Mouse (Mus musculus): ENCODE measurements around the gene Zbtb1. TPM values are rescaled to one million over a fixed set of nuclear protein-coding genes. Genes with fewer than 3 reads are reported as not detected.
A peak's percentile ranks its signal among the peaks of the same experiment; 100 is the strongest.

The Zbtb1 gene
- total RNA-seq (2018; cell fraction: chromatin; rRNA removed) = 10 to 100 TPM in 16 of 26 experiments, 1 to 10 TPM in 10; 1.9 to 29.5 (median 15.6) TPM
- 1 to 10 TPM; 1.0 to 7.8 (median 6.3) TPM for total RNA-seq (2018; cell fraction: cytosol; rRNA removed)
- total RNA-seq (2018; cell fraction: nucleus; rRNA removed) = 10 to 100 TPM in 13 of 26 experiments, 1 to 10 TPM in 13; 2.4 to 31.1 (median 9.7) TPM
- polyA plus RNA-seq (2018) = 5.0 to 6.5 TPM (median 5.2 TPM) in 3 replicates

GRCm38 (mm10) chr12:76369978-76370830 is at the start of gene Zbtb1:
TSS of gene Zbtb1 (plus strand) at chr12:76370266.
- H3K36me3 ChIP-seq (ENCODE audit: inconsistent target) = no peaks in the 10 kb centered on the region
- H3K27ac ChIP-seq = peak within 1 kb of the TSS; percentile 75
- H3K4me3 ChIP-seq (ENCODE audit: inconsistent target) = peak within 1 kb of the TSS; percentile 73
- under 1% methylated on average over 93 of the region's 99 CpGs for WGBS (ENCODE audit: missing documents)
- H3K79me2 ChIP-seq (ENCODE audit: inconsistent target) = peaks cover 76% of the 10 kb centered on the region

DNA sequence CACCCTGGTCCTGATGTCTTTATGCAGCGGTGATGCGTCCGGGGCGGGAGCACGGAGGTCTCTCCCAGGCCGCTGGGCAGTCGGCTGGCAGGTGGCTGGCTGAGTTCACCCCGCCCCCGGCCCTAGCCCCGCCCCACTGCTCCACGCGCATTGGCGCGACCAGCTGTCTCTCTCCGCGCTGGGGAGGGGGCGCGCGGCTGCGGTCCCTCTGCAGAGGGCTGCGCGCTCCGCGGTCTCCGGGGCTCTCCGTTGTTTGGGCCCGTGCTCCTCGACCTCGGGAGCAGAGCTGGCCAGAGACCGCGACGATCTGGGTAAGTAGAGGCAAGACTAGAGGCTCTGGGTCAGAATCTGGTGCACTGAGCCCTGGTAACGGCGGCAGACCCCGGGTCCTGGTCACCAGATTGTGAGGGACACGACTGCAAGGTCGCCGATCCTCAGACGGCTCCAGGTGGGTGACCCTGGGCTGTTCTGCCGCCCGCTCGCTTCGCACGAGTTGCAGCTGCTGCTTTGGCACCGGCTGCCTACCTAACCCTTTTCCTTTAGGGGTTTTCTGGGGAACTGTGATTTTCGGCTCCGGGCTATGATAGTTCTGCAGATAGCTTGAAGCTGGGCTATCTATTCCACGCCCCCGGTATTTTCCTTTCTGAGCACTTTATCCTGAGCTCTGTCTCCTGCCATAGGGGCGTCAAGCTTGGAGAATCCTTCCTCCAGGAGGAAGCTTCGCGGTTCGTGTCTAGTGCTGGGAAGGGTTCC is 45.2 kb upstream of the Zbtb1 start, which contains the start of gene Akap5:
Akap5 (plus strand) TSS at position 213 of the 753 bp plus-strand sequence.
- 15% methylated on average over 50 of the region's 53 CpGs for WGBS (ENCODE audit: missing documents)
- Histone ChIP-seq H3K4me3 (ENCODE audit: inconsistent target) (no peak within 1 kb of the TSS), H3K27ac (no peak within 1 kb of the TSS), H3K36me3 (ENCODE audit: inconsistent target) (no peaks in the 10 kb centered on the region), H3K79me2 (ENCODE audit: inconsistent target) (no peaks in the 10 kb centered on the region)

- H3K4me3 ChIP-seq (ENCODE audit: inconsistent target) = no peak overlapping the region
- 96% methylated on average over 23 of the region's 23 CpGs for WGBS (ENCODE audit: missing documents)
- no peaks in the 10 kb centered on the region for H3K36me3 ChIP-seq (ENCODE audit: inconsistent target)
- H3K79me2 ChIP-seq (ENCODE audit: inconsistent target) = no peaks in the 10 kb centered on the region
- H3K27ac ChIP-seq = no peak overlapping the region
Observed at GRCm38 (mm10) chr12:76326437-76327220, 43.4 kb upstream of the Zbtb1 start.

DNA sequence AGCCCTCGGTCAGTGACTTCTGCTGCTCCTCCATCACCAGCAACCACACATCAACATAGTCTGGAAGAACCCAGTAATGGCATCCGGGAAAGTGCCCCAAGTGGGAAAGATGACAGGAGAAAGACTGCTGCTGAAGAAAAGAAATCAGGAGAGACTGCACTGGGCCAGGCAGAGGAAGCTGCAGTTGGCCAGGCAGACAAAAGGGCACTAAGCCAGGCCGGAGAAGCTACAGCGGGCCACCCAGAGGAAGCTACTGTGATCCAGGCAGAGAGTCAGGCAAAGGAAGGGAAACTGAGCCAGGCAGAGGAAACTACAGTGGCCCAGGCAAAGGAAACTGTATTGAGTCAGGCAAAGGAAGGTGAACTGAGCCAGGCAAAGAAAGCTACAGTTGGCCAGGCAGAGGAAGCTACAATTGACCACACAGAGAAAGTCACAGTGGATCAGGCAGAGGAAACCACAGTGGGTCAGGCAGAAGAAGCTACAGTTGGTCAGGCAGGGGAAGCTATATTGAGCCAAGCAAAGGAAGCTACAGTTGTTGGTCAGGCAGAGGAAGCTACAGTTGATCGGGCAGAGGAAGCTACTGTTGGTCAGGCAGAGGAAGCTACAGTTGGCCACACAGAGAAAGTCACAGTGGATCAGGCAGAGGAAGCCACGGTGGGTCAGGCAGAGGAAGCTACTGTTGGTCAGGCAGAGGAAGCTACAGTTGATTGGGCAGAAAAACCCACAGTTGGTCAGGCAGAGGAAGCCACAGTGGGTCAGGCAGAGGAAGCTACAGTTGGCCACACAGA is 41.3 kb upstream of the Zbtb1 start:
- no peaks in the 10 kb centered on the region for H3K79me2 ChIP-seq (ENCODE audit: inconsistent target)
- WGBS (ENCODE audit: missing documents) = 66% methylated on average over 6 of the region's 6 CpGs
- no peak overlapping the region for H3K4me3 ChIP-seq (ENCODE audit: inconsistent target)
- peak overlapping the region; percentile 21 for H3K27ac ChIP-seq
- no peaks in the 10 kb centered on the region for H3K36me3 ChIP-seq (ENCODE audit: inconsistent target)

GRCm38 (mm10) chr12:76333688-76334087 is 36.4 kb upstream of the Zbtb1 start:
- WGBS (ENCODE audit: missing documents) = 48% methylated on average over 5 of the region's 5 CpGs
- Histone ChIP-seq H3K36me3 (ENCODE audit: inconsistent target) (no peaks in the 10 kb centered on the region), H3K27ac (no peak overlapping the region), H3K79me2 (ENCODE audit: inconsistent target) (no peaks in the 10 kb centered on the region), H3K4me3 (ENCODE audit: inconsistent target) (no peak overlapping the region)

- no peaks in the 10 kb centered on the region for H3K79me2 ChIP-seq (ENCODE audit: inconsistent target)
- no peaks in the 10 kb centered on the region for H3K36me3 ChIP-seq (ENCODE audit: inconsistent target)
- 92% methylated on average over 5 of the region's 5 CpGs for WGBS (ENCODE audit: missing documents)
- no peak overlapping the region for H3K4me3 ChIP-seq (ENCODE audit: inconsistent target)
- no peak overlapping the region for H3K27ac ChIP-seq
Observed at GRCm38 (mm10) chr12:76335641-76336040, 34.4 kb upstream of the Zbtb1 start.

- H3K4me3 ChIP-seq (ENCODE audit: inconsistent target) = no peak overlapping the region
- WGBS (ENCODE audit: missing documents) = 89% methylated on average over 17 of the region's 17 CpGs
- H3K36me3 ChIP-seq (ENCODE audit: inconsistent target) = no peaks in the 10 kb centered on the region
- no peak overlapping the region for H3K27ac ChIP-seq
- no peaks in the 10 kb centered on the region for H3K79me2 ChIP-seq (ENCODE audit: inconsistent target)
Observed at GRCm38 (mm10) chr12:76336111-76336965, 33.7 kb upstream of the Zbtb1 start.

- no peaks in the 10 kb centered on the region for H3K79me2 ChIP-seq (ENCODE audit: inconsistent target)
- H3K36me3 ChIP-seq (ENCODE audit: inconsistent target) = no peaks in the 10 kb centered on the region
- WGBS (ENCODE audit: missing documents) = 3% methylated on average over 4 of the region's 4 CpGs
- no peak overlapping the region for H3K27ac ChIP-seq
- no peak overlapping the region for H3K4me3 ChIP-seq (ENCODE audit: inconsistent target)
Observed at GRCm38 (mm10) chr12:76341080-76341479, 29.0 kb upstream of the Zbtb1 start.

GRCm38 (mm10) chr12:76345759-76346455 is 24.2 kb upstream of the Zbtb1 start:
- Histone ChIP-seq H3K36me3 (ENCODE audit: inconsistent target) (peaks cover 4% of the 10 kb centered on the region; the same call in 1 of the 2 replicates), H3K4me3 (ENCODE audit: inconsistent target) (no peak overlapping the region), H3K79me2 (ENCODE audit: inconsistent target) (no peaks in the 10 kb centered on the region), H3K27ac (no peak overlapping the region)
- 56% methylated on average over 5 of the region's 6 CpGs for WGBS (ENCODE audit: missing documents)

- H3K36me3 ChIP-seq (ENCODE audit: inconsistent target) = peaks cover 4% of the 10 kb centered on the region; the same call in 1 of the 2 replicates
- no peak overlapping the region for H3K4me3 ChIP-seq (ENCODE audit: inconsistent target)
- no peaks in the 10 kb centered on the region for H3K79me2 ChIP-seq (ENCODE audit: inconsistent target)
- no peak overlapping the region for H3K27ac ChIP-seq
- WGBS (ENCODE audit: missing documents) = 94% methylated on average over 8 of the region's 8 CpGs
Observed at GRCm38 (mm10) chr12:76349680-76350220, 20.3 kb upstream of the Zbtb1 start.

- no peak overlapping the region for H3K4me3 ChIP-seq (ENCODE audit: inconsistent target)
- 0 out of 2 replicates have a peak overlapping the region, but pooled peaks have one; percentile 8 for H3K27ac ChIP-seq
- H3K36me3 ChIP-seq (ENCODE audit: inconsistent target) = no peaks in the 10 kb centered on the region
- H3K79me2 ChIP-seq (ENCODE audit: inconsistent target) = peaks cover 63% of the 10 kb centered on the region
- WGBS (ENCODE audit: missing documents) = 79% methylated on average over 1 of the region's 1 CpGs
Observed at GRCm38 (mm10) chr12:76360868-76361267, 9.2 kb upstream of the Zbtb1 start.

All from macrophage (primary cell).